Mouse (Mus musculus) hindlimb bud, embryonic 11.5 days (tissue): ENCODE measurements around the gene Large2.
"Not testable (repeated sequence)": the region's sequence is repeated elsewhere in the genome, so short reads cannot be mapped to it uniquely, and the experiment has no call there.

Experiments used
- DNase-seq: peaks from one replicate; pipeline ENCODE4 v3.0.0-alpha.2; 2012; ENCODE audit warnings: low read depth, low spot score; ENCODE audit errors: extremely low spot score

Large2 gene

GRCm38 (mm10) chr2:92374514-92374913 lies at the start of gene Large2, which contains the start of gene Pex16:
Large2 (minus strand) TSS chr2:92374869.
Pex16 (plus strand) TSS chr2:92374676.
- DNase-seq: no peak

- no peak for DNase-seq
Measured at GRCm38 (mm10) chr2:92423702-92424461, 49.2 kb upstream of the Large2 start.

GRCm38 (mm10) chr2:92423156-92423555 lies 48.5 kb upstream of the Large2 start:
- DNase-seq: no peak

- no peak for DNase-seq
Measured at GRCm38 (mm10) chr2:92422388-92423135, 47.9 kb upstream of the Large2 start.

- no peak for DNase-seq
Measured at GRCm38 (mm10) chr2:92421723-92422387, 47.2 kb upstream of the Large2 start.

GRCm38 (mm10) chr2:92411705-92412104 lies 37.0 kb upstream of the Large2 start:
- no peak for DNase-seq

GRCm38 (mm10) chr2:92408309-92409045 lies 33.8 kb upstream of the Large2 start:
- DNase-seq: no peak

- no peak for DNase-seq
Measured at GRCm38 (mm10) chr2:92405687-92406086, 31.0 kb upstream of the Large2 start.

GRCm38 (mm10) chr2:92404737-92405136 lies 30.1 kb upstream of the Large2 start:
- no peak for DNase-seq

- no peak for DNase-seq
Measured at GRCm38 (mm10) chr2:92403776-92404319, 29.2 kb upstream of the Large2 start.

- no peak for DNase-seq
Measured at GRCm38 (mm10) chr2:92402591-92403326, 28.1 kb upstream of the Large2 start.

GRCm38 (mm10) chr2:92401091-92401561 lies 26.5 kb upstream of the Large2 start, which contains the start of gene Mapk8ip1:
Mapk8ip1 (minus strand) TSS chr2:92401263.
- DNase-seq: no peak

- DNase-seq: no peak
Measured at GRCm38 (mm10) chr2:92400682-92401081, 26.0 kb upstream of the Large2 start.

- not testable (repeated sequence) for DNase-seq
Measured at GRCm38 (mm10) chr2:92399877-92400276, 25.2 kb upstream of the Large2 start.

GRCm38 (mm10) chr2:92397436-92397835 lies 22.8 kb upstream of the Large2 start:
- no peak for DNase-seq

GRCm38 (mm10) chr2:92395535-92395934 lies 20.9 kb upstream of the Large2 start:
- no peak for DNase-seq

GRCm38 (mm10) chr2:92392318-92393264 lies 17.9 kb upstream of the Large2 start:
- DNase-seq: no peak

- DNase-seq: no peak
Measured at GRCm38 (mm10) chr2:92391703-92392317, 17.1 kb upstream of the Large2 start.
